Mouse (Mus musculus) liver, postnatal 0 days (tissue): ENCODE data around the gene P4ha1.

Experiments
- CTCF ChIP-seq: sonication (generic); IDR thresholded peaks from 2 replicates; pipeline ENCODE4 v1.5.1; 2016; ENCODE audit warnings: antibody characterized with exemption, low read depth
- EP300 ChIP-seq: IDR thresholded peaks from 2 replicates; pipeline ENCODE4 v1.6.1; 2016; ENCODE audit warnings: antibody characterized with exemption, low read depth, mild to moderate bottlenecking

GRCm38 (mm10) chr10:59380411-59380821 lies 57.3 kb downstream of the P4ha1 start:
- TF ChIP-seq CTCF, result no peak
- no peak for TF ChIP-seq EP300
